Mouse (Mus musculus) kidney, postnatal 0 days (tissue): ENCODE measurements at regions not wholly inside any gene's neighbourhood (a gene's known extent, or its start where the extent isn't known, plus 50 kb on each side); places are given as distances from the start of the nearest gene placed in this dataset.

ENCODE experiments used
- ATAC-seq: fragments of 200-750 bp; cut with Nextera tagmentation; replicated peaks from 2 replicates; pipeline ENCODE4 v1.8.0; 2017; ENCODE audit warnings: low read depth, moderate number of reproducible peaks, moderate TSS enrichment, moderate library complexity; ENCODE audit not compliant: low FRiP score
- DNase-seq: peaks from one replicate; pipeline ENCODE4 v3.0.0-alpha.2; 2016; ENCODE audit warnings: low spot score
- H3K27ac ChIP-seq: fragments of 300-500 bp; sonication (generic); 2 replicates; pipeline ENCODE4 v1.5.1; 2014; ENCODE audit warnings: mild to moderate bottlenecking
- H3K27me3 ChIP-seq: fragments of 300-500 bp; sonication (generic); 2 replicates; pipeline ENCODE4 v1.6.1; 2014; ENCODE audit warnings: low read length, mixed read lengths; ENCODE audit not compliant: insufficient read depth
- H3K36me3 ChIP-seq: fragments of 300-500 bp; sonication (generic); 2 replicates; pipeline ENCODE4 v1.6.1; 2014; ENCODE audit warnings: low read length, mixed read lengths; ENCODE audit not compliant: insufficient read depth
- H3K4me1 ChIP-seq: fragments of 300-500 bp; sonication (generic); replicated peaks from 2 replicates; pipeline ENCODE4 v1.6.1; 2014; ENCODE audit warnings: antibody characterized with exemption, low read length, mixed read lengths; ENCODE audit not compliant: insufficient read depth
- H3K4me2 ChIP-seq: fragments of 300-500 bp; sonication (generic); 2 replicates; pipeline ENCODE4 v1.6.1; 2014; ENCODE audit warnings: mild to moderate bottlenecking, low read length, moderate library complexity, mixed read lengths
- H3K4me3 ChIP-seq: fragments of 300-500 bp; sonication (generic); replicated peaks from 2 replicates; pipeline ENCODE4 v1.5.1; 2014; ENCODE audit warnings: low read depth, low read length
- H3K9ac ChIP-seq: fragments of 300-500 bp; sonication (generic); 2 replicates; pipeline ENCODE4 v1.6.1; 2014; ENCODE audit warnings: low read depth, low read length
- H3K9me3 ChIP-seq: fragments of 300-500 bp; sonication (generic); replicated peaks from 2 replicates; pipeline ENCODE4 v1.6.1; 2016; ENCODE audit warnings: low read length, inconsistent platforms, mixed read lengths
- CTCF ChIP-seq: IDR thresholded peaks from 2 replicates; pipeline ENCODE4 v1.5.1; 2016; ENCODE audit warnings: antibody characterized with exemption, low read depth, mild to moderate bottlenecking, moderate library complexity
- WGBS: fragments of 180-500 bp; shearing (Covaris S2); extraction: QIAGEN DNeasy Blood & Tissue Kit; methylation state at CpG from one replicate; pipeline ENCODE4 v1.1.7; 2014; 5-methylcytosine and 5-hydroxymethylcytosine counted together

GRCm38 (mm10) chr13:90229106-90229505 lies 139.7 kb upstream of the Xrcc4 start:
- no peaks in the 10 kb centered on the region for H3K9me3 ChIP-seq
- no peak overlapping the region for H3K4me3 ChIP-seq
- no peak for DNase-seq
- H3K4me2 ChIP-seq = no peak overlapping the region
- no peaks in the 10 kb centered on the region for H3K36me3 ChIP-seq
- H3K27ac ChIP-seq = no peak overlapping the region
- H3K4me1 ChIP-seq = no peaks in the 10 kb centered on the region
- H3K27me3 ChIP-seq = no peaks in the 10 kb centered on the region
- no peak overlapping the region for H3K9ac ChIP-seq
- TF ChIP-seq CTCF = no peak
- ATAC-seq = no peak
- 80% methylated on average over 2 of the region's 2 CpGs for WGBS

DNA sequence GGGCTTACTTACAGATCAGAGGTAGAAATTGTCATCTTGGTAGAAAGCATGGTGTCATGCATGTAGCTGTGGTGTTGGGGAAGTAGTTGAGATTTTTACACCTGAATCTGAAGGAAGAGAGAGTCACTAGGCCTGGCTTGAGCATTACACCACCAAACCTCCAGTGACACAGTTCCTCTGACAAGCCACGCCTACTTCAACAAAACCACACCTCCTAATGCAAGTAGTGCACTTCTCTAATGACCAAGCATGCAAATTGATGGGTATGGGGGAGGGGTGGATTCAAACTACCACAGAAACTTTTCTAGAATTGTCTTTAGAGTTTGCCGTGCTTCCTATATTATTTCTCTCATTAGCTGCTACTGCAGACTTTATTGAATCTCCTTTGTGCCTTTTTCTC lies 136.8 kb upstream of the Xrcc4 start:
- Histone ChIP-seq H3K9ac (no peak overlapping the region), H3K27ac (no peak overlapping the region), H3K4me1 (no peaks in the 10 kb centered on the region), H3K4me2 (no peak overlapping the region), H3K4me3 (no peak overlapping the region), H3K36me3 (no peaks in the 10 kb centered on the region), H3K9me3 (no peaks in the 10 kb centered on the region), H3K27me3 (no peaks in the 10 kb centered on the region)
- 94% methylated on average over 2 of the region's 2 CpGs for WGBS
- no peak for TF ChIP-seq CTCF
- ATAC-seq (no peak), DNase-seq (no peak)

GRCm38 (mm10) chr13:90212390-90212789 lies 123.0 kb upstream of the Xrcc4 start:
- no peak for DNase-seq
- H3K36me3 ChIP-seq = no peaks in the 10 kb centered on the region
- no peak overlapping the region for H3K9ac ChIP-seq
- H3K9me3 ChIP-seq = no peaks in the 10 kb centered on the region
- TF ChIP-seq CTCF = no peak
- H3K27ac ChIP-seq = no peak overlapping the region
- no peak for ATAC-seq
- H3K4me2 ChIP-seq = no peak overlapping the region
- H3K4me1 ChIP-seq = no peaks in the 10 kb centered on the region
- H3K27me3 ChIP-seq = no peaks in the 10 kb centered on the region
- no peak overlapping the region for H3K4me3 ChIP-seq

GRCm38 (mm10) chr13:90207875-90208274 lies 118.5 kb upstream of the Xrcc4 start:
- TF ChIP-seq CTCF = no peak
- no peak for ATAC-seq

More at GRCm38 (mm10) chr13:90207875-90208274, 118.5 kb upstream of the Xrcc4 start:
- Histone ChIP-seq H3K4me3 (no peak overlapping the region), H3K27me3 (no peaks in the 10 kb centered on the region), H3K9ac (no peak overlapping the region), H3K9me3 (no peaks in the 10 kb centered on the region), H3K36me3 (no peaks in the 10 kb centered on the region), H3K4me2 (no peak overlapping the region), H3K27ac (no peak overlapping the region), H3K4me1 (no peaks in the 10 kb centered on the region)
- no peak for DNase-seq
